In the genomic region with DNA sequence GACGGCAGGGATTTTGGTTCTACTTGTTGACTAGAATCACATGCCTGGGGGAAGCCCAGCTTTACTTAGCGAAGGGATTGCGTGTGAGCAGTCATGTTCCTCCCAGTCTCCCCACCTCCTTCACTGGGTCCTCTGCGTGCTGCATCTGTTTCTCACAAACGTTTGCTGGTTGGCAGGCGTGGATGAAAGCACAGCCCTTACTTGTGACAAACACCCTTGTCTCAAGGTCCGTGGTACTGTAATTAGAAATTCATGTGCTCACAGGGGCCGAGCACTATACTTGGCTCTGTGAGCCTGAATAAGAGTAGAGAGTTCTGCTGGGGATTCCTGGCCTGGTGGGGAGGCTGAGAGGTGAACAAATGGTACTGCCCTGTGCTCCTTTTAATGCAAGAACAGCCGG, we compare ENCODE assay signal across 13 mouse cellular contexts.
A peak's percentile ranks its signal among the peaks of the same experiment; 100 is the strongest.
DNase-seq lines count a peak whose midpoint lies in the region; ATAC-seq lines count a peak whose summit lies in the region.
"Had no signal": no experiment of that assay in that cellular context is flagged by ENCODE, and none has a peak within 500 bp of the region (broad histone marks: within the 10 kb centered on the region; RNA-seq: fewer than 3 reads in every experiment).

No protein-coding gene starts in this region.

- peaks cover 63% of the 10 kb centered on the region for H3K4me1 ChIP-seq in heart, embryonic 15.5 days (replicated peaks)
- peaks cover 9% of the 10 kb centered on the region for H3K4me1 ChIP-seq in hindbrain, embryonic 16.5 days (ENCODE audit: control insufficient read depth, insufficient read depth, low read depth, low read length)
- H3K4me1 ChIP-seq in midbrain, embryonic 15.5 days = peaks cover 36% of the 10 kb centered on the region

- 49% methylated on average over 9 of the region's 9 CpGs for WGBS in heart, embryonic 15.5 days
- WGBS in hindbrain, embryonic 16.5 days = 44% methylated on average over 9 of the region's 9 CpGs
- WGBS in midbrain, embryonic 15.5 days = 71% methylated on average over 9 of the region's 9 CpGs

- no peaks in the 10 kb centered on the region for H3K9me3 ChIP-seq in heart, embryonic 15.5 days (replicated peaks)
- no peaks in the 10 kb centered on the region for H3K9me3 ChIP-seq in hindbrain, embryonic 16.5 days (ENCODE audit: control insufficient read depth, low read length)
- H3K9me3 ChIP-seq in midbrain, embryonic 15.5 days = no peaks in the 10 kb centered on the region

- no peak overlapping the region for H3K4me2 ChIP-seq in heart, embryonic 15.5 days
- H3K4me2 ChIP-seq in hindbrain, embryonic 16.5 days (ENCODE audit: low read length) = no peak overlapping the region
- H3K4me2 ChIP-seq in midbrain, embryonic 15.5 days = no peak overlapping the region

- no peaks in the 10 kb centered on the region for H3K36me3 ChIP-seq in heart, embryonic 15.5 days
- no peaks in the 10 kb centered on the region for H3K36me3 ChIP-seq in hindbrain, embryonic 16.5 days (ENCODE audit: control insufficient read depth, insufficient read depth, low read length)
- H3K36me3 ChIP-seq in midbrain, embryonic 15.5 days (replicated peaks) = no peaks in the 10 kb centered on the region

- intact Hi-C loops in heart, postnatal 25 days (cut with DNase I) = no loop called here

- no peak for ATAC-seq in heart, embryonic 15.5 days (replicated peaks; ENCODE audit: insufficient number of reproducible peaks, insufficient read depth, low FRiP score, low read depth)
- ATAC-seq in hindbrain, embryonic 16.5 days = peak; percentile 53
- ATAC-seq in midbrain, embryonic 15.5 days (replicated peaks) = 0 out of 2 replicates have a peak, but pooled peaks have one; percentile 25

- H3K27me3 ChIP-seq in heart, embryonic 15.5 days = no peaks in the 10 kb centered on the region
- no peaks in the 10 kb centered on the region for H3K27me3 ChIP-seq in hindbrain, embryonic 16.5 days (replicated peaks; ENCODE audit: control insufficient read depth, insufficient read depth, low read length)
- H3K27me3 ChIP-seq in midbrain, embryonic 15.5 days (replicated peaks) = no peaks in the 10 kb centered on the region

- peak overlapping the region; percentile 69 for H3K27ac ChIP-seq in heart, embryonic 15.5 days
- 0 out of 2 replicates have a peak overlapping the region, but pooled peaks have one; percentile 9 for H3K27ac ChIP-seq in hindbrain, embryonic 16.5 days (ENCODE audit: low read depth, low read length)
- H3K27ac ChIP-seq in midbrain, embryonic 15.5 days = no peak overlapping the region
- H3K27ac ChIP-seq: gastrocnemius, adult 2 months; left cerebral cortex, adult 2 months had no signal

- no peak for DNase-seq in heart, postnatal 25 days (ENCODE audit: low spot score)
- peak; percentile 20 for DNase-seq in right cerebral cortex, adult 18-20 months
- DNase-seq in right cerebral cortex, postnatal 36 days (ENCODE audit: low spot score in 2 of 2) = no peak
- DNase-seq in ovary, postnatal 14 days (ENCODE audit: low spot score) = no peak
- DNase-seq in ovary, adult 18-20 months (ENCODE audit: low spot score) = no peak
- DNase-seq: embryo, embryonic 11 days; gastrocnemius, adult 2 months; lung, adult 2 months; thymus, postnatal 25 days had no signal

- no peak overlapping the region for H3K4me3 ChIP-seq in heart, embryonic 15.5 days
- no peak overlapping the region for H3K4me3 ChIP-seq in hindbrain, embryonic 16.5 days (ENCODE audit: low read length)
- no peak overlapping the region for H3K4me3 ChIP-seq in midbrain, embryonic 15.5 days
- H3K4me3 ChIP-seq: gastrocnemius, adult 2 months; left cerebral cortex, adult 2 months had no signal

- H3K9ac ChIP-seq in heart, embryonic 15.5 days = no peak overlapping the region
- no peak overlapping the region for H3K9ac ChIP-seq in hindbrain, embryonic 16.5 days (ENCODE audit: low read depth, low read length)
- H3K9ac ChIP-seq in midbrain, embryonic 15.5 days = no peak overlapping the region
